Mouse (Mus musculus) lung, adult 2 months (tissue): Measurements from ENCODE around the gene Appbp2.

Experiments
- CTCF ChIP-seq: fragments of 200-500 bp; IDR thresholded peaks from 2 replicates; pipeline ENCODE4 v1.5.1; 2011; ENCODE audit warnings: mild to moderate bottlenecking, low read length, control low read depth; ENCODE audit not compliant: insufficient read depth
- POLR2A ChIP-seq: fragments of 200-500 bp; IDR thresholded peaks from 2 replicates; pipeline ENCODE4 v1.6.1; 2011; ENCODE audit warnings: low read depth, mild to moderate bottlenecking, control low read depth, low read length, borderline replicate concordance; ENCODE audit errors: extremely low read depth

GRCm38 (mm10) chr11:85178413-85178812 is 56.5 kb downstream of the Appbp2 start:
- TF ChIP-seq POLR2A (no peak), CTCF (no peak)
